Mouse (Mus musculus) stomach, postnatal 0 days (tissue): ENCODE data around the gene Olfr1378.

ENCODE experiments used
- CTCF ChIP-seq: IDR thresholded peaks from 2 replicates; pipeline ENCODE4 v1.5.1; 2016; ENCODE audit warnings: antibody characterized with exemption, low read depth, mild to moderate bottlenecking, moderate library complexity
- EP300 ChIP-seq: optimal IDR thresholded peaks from 2 replicates; pipeline ENCODE3; 2016; ENCODE audit warnings: antibody characterized with exemption

DNA sequence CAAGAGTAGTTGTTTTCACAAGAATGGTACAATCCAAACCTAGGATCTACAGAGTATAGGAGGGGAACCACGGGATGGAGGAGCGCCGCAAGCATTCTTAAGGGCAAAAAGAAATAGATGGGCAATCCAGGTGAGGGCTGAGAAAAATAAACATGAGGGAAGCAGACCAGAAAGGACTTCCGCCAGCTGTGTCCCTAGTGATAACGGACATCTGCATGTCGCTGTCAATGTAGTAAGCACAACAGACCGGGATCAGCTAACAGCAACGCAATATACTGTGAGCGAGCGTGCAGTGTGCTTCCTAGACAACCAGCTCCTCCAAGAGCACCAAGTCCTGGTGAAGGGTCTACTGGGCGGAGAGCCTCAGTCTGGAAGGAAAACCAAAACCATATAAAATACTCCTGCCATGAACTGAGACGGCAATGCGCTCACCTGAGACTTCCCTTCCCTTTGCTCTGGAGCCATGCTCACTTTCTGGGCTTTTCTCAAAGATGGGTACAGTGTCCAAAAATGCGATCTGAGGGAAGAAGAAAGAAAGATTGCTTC, 35.8 kb upstream of the Olfr1378 start:
- TF ChIP-seq EP300 (no peak), CTCF (no peak)
